Mouse (Mus musculus): ENCODE measurements around the gene Trmo. TPM values are rescaled to one million over a fixed set of nuclear protein-coding genes. Genes with fewer than 3 reads are reported as not detected.

The Trmo gene
- polyA plus RNA-seq, 1 experiment from 2014 or later, result 8.6 TPM

Other genes with a start within 250 kb of the Trmo start
- gene Xpa, start 193.1 kb downstream of the Trmo start, polyA plus RNA-seq (2014; fragmentation: Nextera tagmentation; extraction: Ambion mirVana), result 24.9 and 29.0 TPM in 2 replicates
- not detected in 2 replicates for gene Foxe1, start 45.8 kb downstream of the Trmo start, polyA plus RNA-seq (2014; fragmentation: Nextera tagmentation; extraction: Ambion mirVana)
- 0.27 TPM in 1 of 2 replicates, not detected in the other for gene Hemgn, start 24.1 kb upstream of the Trmo start, polyA plus RNA-seq (2014; fragmentation: Nextera tagmentation; extraction: Ambion mirVana)
- gene Anp32b, start 61.5 kb upstream of the Trmo start, polyA plus RNA-seq (2014; fragmentation: Nextera tagmentation; extraction: Ambion mirVana), result 63.2 and 68.3 TPM in 2 replicates
- gene Nans, start 99.8 kb upstream of the Trmo start, polyA plus RNA-seq (2014; fragmentation: Nextera tagmentation; extraction: Ambion mirVana), result 59.7 and 60.3 TPM in 2 replicates
- gene Trim14, start 146.7 kb upstream of the Trmo start, polyA plus RNA-seq (2014; fragmentation: Nextera tagmentation; extraction: Ambion mirVana), result 1.7 and 2.2 TPM in 2 replicates
- 7.0 and 8.1 TPM in 2 replicates for gene Coro2a, start 212.8 kb upstream of the Trmo start, polyA plus RNA-seq (2014; fragmentation: Nextera tagmentation; extraction: Ambion mirVana)